Mouse (Mus musculus): ENCODE measurements around the gene Ppp4r4. TPM values are rescaled to one million over a fixed set of nuclear protein-coding genes. Genes with fewer than 3 reads are reported as not detected.
"Not testable (repeated sequence)": the region's sequence is repeated elsewhere in the genome, so short reads cannot be mapped to it uniquely, and the experiment has no call there.

The Ppp4r4 gene
- polyA plus RNA-seq, 1 experiment from 2014 or later: 1.9 TPM

DNA sequence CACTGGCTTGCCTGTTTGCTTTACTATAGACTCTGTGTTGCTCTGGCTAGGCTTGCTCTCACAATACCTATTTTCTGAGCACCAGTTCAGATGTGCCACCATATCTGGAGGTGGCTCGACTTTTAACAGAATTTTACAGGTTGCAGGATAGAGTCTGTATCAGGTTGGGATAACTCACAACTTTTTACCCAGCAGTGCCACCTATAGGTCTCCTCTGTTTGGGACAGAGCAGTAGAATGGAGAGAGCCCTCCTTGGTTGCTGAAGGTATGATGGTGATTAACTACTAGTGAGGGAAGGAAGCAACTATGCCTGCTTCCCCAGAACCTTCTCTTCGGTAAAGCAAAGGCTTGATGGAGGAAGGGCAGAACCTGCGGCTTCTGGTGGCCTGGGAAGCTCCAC is 35.0 kb downstream of the Ppp4r4 start:
- Histone ChIP-seq H3K4me2 (replicated peaks; ENCODE audit: low read depth, low read length) (no peak overlapping the region), H3K4me3 (ENCODE audit: low read depth, low read length) (no peak overlapping the region), H3K36me3 (ENCODE audit: control insufficient read depth, insufficient read depth, low read length) (no peaks in the 10 kb centered on the region), H3K4me1 (ENCODE audit: control insufficient read depth, insufficient read depth, low read length) (no peaks in the 10 kb centered on the region), H3K27ac (ENCODE audit: low read length) (no peak overlapping the region), H3K9me3 (ENCODE audit: control insufficient read depth, low read depth, low read length) (no peaks in the 10 kb centered on the region), H3K27me3 (ENCODE audit: control insufficient read depth, insufficient read depth, low read length) (no peaks in the 10 kb centered on the region), H3K9ac (replicated peaks; ENCODE audit: low read depth, low read length) (no peak overlapping the region)
- 63% methylated on average over 3 of the region's 3 CpGs for WGBS
- no peak for ATAC-seq (ENCODE audit: insufficient number of reproducible peaks, insufficient read depth, low FRiP score, low read depth)

GRCm38 (mm10) chr12:103569690-103570089 is 37.6 kb downstream of the Ppp4r4 start:
- no peaks in the 10 kb centered on the region for H3K27me3 ChIP-seq (ENCODE audit: control insufficient read depth, insufficient read depth, low read length)
- no peak overlapping the region for H3K27ac ChIP-seq (ENCODE audit: low read length)
- no peak for ATAC-seq (ENCODE audit: insufficient number of reproducible peaks, insufficient read depth, low FRiP score, low read depth)
- 55% methylated on average over 6 of the region's 6 CpGs for WGBS
- H3K9me3 ChIP-seq (ENCODE audit: control insufficient read depth, low read depth, low read length): no peaks in the 10 kb centered on the region
- no peaks in the 10 kb centered on the region for H3K4me1 ChIP-seq (ENCODE audit: control insufficient read depth, insufficient read depth, low read length)
- H3K36me3 ChIP-seq (ENCODE audit: control insufficient read depth, insufficient read depth, low read length): no peaks in the 10 kb centered on the region
- H3K4me2 ChIP-seq (replicated peaks; ENCODE audit: low read depth, low read length): no peak overlapping the region
- H3K4me3 ChIP-seq (ENCODE audit: low read depth, low read length): no peak overlapping the region
- H3K9ac ChIP-seq (replicated peaks; ENCODE audit: low read depth, low read length): no peak overlapping the region

DNA sequence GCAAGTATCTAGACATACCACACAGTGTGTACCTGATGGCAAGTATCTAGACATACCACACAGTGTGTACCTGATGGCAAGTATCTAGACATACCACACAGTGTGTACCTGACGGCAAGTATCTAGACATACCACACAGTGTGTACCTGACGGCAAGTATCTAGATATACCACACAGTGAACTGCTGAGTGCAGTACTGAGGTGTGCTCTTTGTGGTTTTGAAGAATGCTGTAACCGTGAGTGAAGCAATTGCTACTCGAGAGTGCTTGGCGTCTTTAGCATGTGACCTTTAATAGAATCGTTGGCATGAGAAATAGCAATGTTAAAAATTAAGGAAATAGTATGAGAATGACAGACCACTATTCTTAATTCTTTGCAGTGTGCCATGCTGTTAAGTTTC is 46.1 kb downstream of the Ppp4r4 start:
- H3K4me3 ChIP-seq (ENCODE audit: low read depth, low read length); H3K36me3 ChIP-seq (ENCODE audit: control insufficient read depth, insufficient read depth, low read length); H3K27ac ChIP-seq (ENCODE audit: low read length); ATAC-seq (ENCODE audit: insufficient number of reproducible peaks, insufficient read depth, low FRiP score, low read depth); H3K9ac ChIP-seq (replicated peaks; ENCODE audit: low read depth, low read length); H3K27me3 ChIP-seq (ENCODE audit: control insufficient read depth, insufficient read depth, low read length); H3K9me3 ChIP-seq (ENCODE audit: control insufficient read depth, low read depth, low read length); H3K4me2 ChIP-seq (replicated peaks; ENCODE audit: low read depth, low read length); H3K4me1 ChIP-seq (ENCODE audit: control insufficient read depth, insufficient read depth, low read length): not testable (repeated sequence)
- 92% methylated on average over 6 of the region's 6 CpGs for WGBS

DNA sequence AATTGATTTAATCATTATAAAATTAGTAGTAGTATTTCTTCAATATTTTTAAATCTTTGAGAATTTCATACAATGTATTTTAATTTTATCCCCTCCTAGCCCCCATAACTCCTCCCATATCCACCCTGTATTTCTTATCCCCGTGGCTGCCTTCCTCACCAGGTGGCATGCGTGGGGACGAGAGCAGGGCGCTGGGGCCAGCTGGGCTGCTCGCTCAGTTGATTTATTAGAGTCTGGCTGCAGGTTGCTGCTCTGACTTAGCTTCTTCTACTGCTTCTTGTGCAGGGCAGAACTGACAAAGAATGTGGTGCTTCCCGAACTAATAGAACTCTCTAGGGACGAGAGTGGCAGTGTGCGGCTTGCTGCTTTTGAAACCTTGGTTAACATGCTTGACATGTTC is 51.7 kb downstream of the Ppp4r4 start:
- no peak overlapping the region for H3K4me3 ChIP-seq (ENCODE audit: low read depth, low read length)
- H3K9ac ChIP-seq (replicated peaks; ENCODE audit: low read depth, low read length): no peak overlapping the region
- H3K27ac ChIP-seq (ENCODE audit: low read length): no peak overlapping the region
- 58% methylated on average over 8 of the region's 8 CpGs for WGBS
- H3K27me3 ChIP-seq (ENCODE audit: control insufficient read depth, insufficient read depth, low read length): no peaks in the 10 kb centered on the region
- no peaks in the 10 kb centered on the region for H3K36me3 ChIP-seq (ENCODE audit: control insufficient read depth, insufficient read depth, low read length)
- ATAC-seq (ENCODE audit: insufficient number of reproducible peaks, insufficient read depth, low FRiP score, low read depth): no peak
- no peaks in the 10 kb centered on the region for H3K4me1 ChIP-seq (ENCODE audit: control insufficient read depth, insufficient read depth, low read length)
- no peaks in the 10 kb centered on the region for H3K9me3 ChIP-seq (ENCODE audit: control insufficient read depth, low read depth, low read length)
- H3K4me2 ChIP-seq (replicated peaks; ENCODE audit: low read depth, low read length): no peak overlapping the region

GRCm38 (mm10) chr12:103598411-103598810 is 66.3 kb downstream of the Ppp4r4 start:
- Histone ChIP-seq H3K4me3 (ENCODE audit: low read depth, low read length) (no peak overlapping the region), H3K27ac (ENCODE audit: low read length) (no peak overlapping the region), H3K9me3 (ENCODE audit: control insufficient read depth, low read depth, low read length) (no peaks in the 10 kb centered on the region), H3K36me3 (ENCODE audit: control insufficient read depth, insufficient read depth, low read length) (no peaks in the 10 kb centered on the region), H3K4me1 (ENCODE audit: control insufficient read depth, insufficient read depth, low read length) (no peaks in the 10 kb centered on the region), H3K4me2 (replicated peaks; ENCODE audit: low read depth, low read length) (no peak overlapping the region), H3K27me3 (ENCODE audit: control insufficient read depth, insufficient read depth, low read length) (no peaks in the 10 kb centered on the region), H3K9ac (replicated peaks; ENCODE audit: low read depth, low read length) (no peak overlapping the region)
- WGBS: 46% methylated on average over 2 of the region's 2 CpGs
- peak; percentile 65; the same call in 1 of the 2 replicates for ATAC-seq (ENCODE audit: insufficient number of reproducible peaks, insufficient read depth, low FRiP score, low read depth)

GRCm38 (mm10) chr12:103600364-103600763 is 68.3 kb downstream of the Ppp4r4 start:
- Histone ChIP-seq H3K27ac (ENCODE audit: low read length) (no peak overlapping the region), H3K27me3 (ENCODE audit: control insufficient read depth, insufficient read depth, low read length) (no peaks in the 10 kb centered on the region), H3K36me3 (ENCODE audit: control insufficient read depth, insufficient read depth, low read length) (no peaks in the 10 kb centered on the region), H3K4me3 (ENCODE audit: low read depth, low read length) (no peak overlapping the region), H3K4me2 (replicated peaks; ENCODE audit: low read depth, low read length) (no peak overlapping the region), H3K9me3 (ENCODE audit: control insufficient read depth, low read depth, low read length) (no peaks in the 10 kb centered on the region), H3K9ac (replicated peaks; ENCODE audit: low read depth, low read length) (no peak overlapping the region), H3K4me1 (ENCODE audit: control insufficient read depth, insufficient read depth, low read length) (no peaks in the 10 kb centered on the region)
- WGBS: 31% methylated on average over 3 of the region's 3 CpGs
- ATAC-seq (ENCODE audit: insufficient number of reproducible peaks, insufficient read depth, low FRiP score, low read depth): no peak

DNA sequence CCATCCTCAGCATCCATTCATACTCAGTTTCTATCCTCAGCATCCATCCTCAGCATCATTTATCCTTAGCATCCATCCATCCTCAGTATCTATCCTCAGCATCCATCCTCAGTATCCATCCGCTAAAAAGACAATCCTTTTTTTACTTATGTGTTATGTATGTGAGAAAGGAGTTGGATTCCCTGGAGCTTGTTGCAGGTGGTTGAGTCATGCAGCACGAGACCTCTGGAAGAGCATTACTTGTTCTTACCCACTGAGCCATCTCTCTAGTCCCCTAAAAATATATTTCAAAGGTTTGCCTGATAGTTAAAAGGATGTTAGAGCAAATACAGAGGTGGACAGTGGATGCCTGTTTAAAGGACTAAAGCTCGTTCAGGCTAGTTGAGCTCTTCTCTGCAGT is 69.8 kb downstream of the Ppp4r4 start:
- no peak for ATAC-seq (ENCODE audit: insufficient number of reproducible peaks, insufficient read depth, low FRiP score, low read depth)
- WGBS: 82% methylated on average over 3 of the region's 3 CpGs

GRCm38 (mm10) chr12:103615141-103615540 is 83.1 kb downstream of the Ppp4r4 start:
- H3K27me3 ChIP-seq (ENCODE audit: control insufficient read depth, insufficient read depth, low read length): no peaks in the 10 kb centered on the region
- no peak overlapping the region for H3K4me2 ChIP-seq (replicated peaks; ENCODE audit: low read depth, low read length)
- no peak overlapping the region for H3K27ac ChIP-seq (ENCODE audit: low read length)
- 76% methylated on average over 1 of the region's 1 CpGs for WGBS
- no peaks in the 10 kb centered on the region for H3K4me1 ChIP-seq (ENCODE audit: control insufficient read depth, insufficient read depth, low read length)
- H3K9ac ChIP-seq (replicated peaks; ENCODE audit: low read depth, low read length): no peak overlapping the region
- H3K36me3 ChIP-seq (ENCODE audit: control insufficient read depth, insufficient read depth, low read length): no peaks in the 10 kb centered on the region
- H3K9me3 ChIP-seq (ENCODE audit: control insufficient read depth, low read depth, low read length): no peaks in the 10 kb centered on the region
- no peak for ATAC-seq (ENCODE audit: insufficient number of reproducible peaks, insufficient read depth, low FRiP score, low read depth)
- H3K4me3 ChIP-seq (ENCODE audit: low read depth, low read length): no peak overlapping the region

More for the DNA sequence above, 69.8 kb downstream of the Ppp4r4 start:
- no peaks in the 10 kb centered on the region for H3K36me3 ChIP-seq (ENCODE audit: control insufficient read depth, insufficient read depth, low read length)
- H3K27ac ChIP-seq (ENCODE audit: low read length): no peak overlapping the region
- no peaks in the 10 kb centered on the region for H3K9me3 ChIP-seq (ENCODE audit: control insufficient read depth, low read depth, low read length)
- H3K4me1 ChIP-seq (ENCODE audit: control insufficient read depth, insufficient read depth, low read length): no peaks in the 10 kb centered on the region
- no peak overlapping the region for H3K4me3 ChIP-seq (ENCODE audit: low read depth, low read length)
- H3K9ac ChIP-seq (replicated peaks; ENCODE audit: low read depth, low read length): no peak overlapping the region
- H3K4me2 ChIP-seq (replicated peaks; ENCODE audit: low read depth, low read length): no peak overlapping the region
- H3K27me3 ChIP-seq (ENCODE audit: control insufficient read depth, insufficient read depth, low read length): no peaks in the 10 kb centered on the region

GRCm38 (mm10) chr12:103615734-103616133 is 83.7 kb downstream of the Ppp4r4 start:
- WGBS: 81% methylated on average over 4 of the region's 4 CpGs
- no peaks in the 10 kb centered on the region for H3K27me3 ChIP-seq (ENCODE audit: control insufficient read depth, insufficient read depth, low read length)

More at GRCm38 (mm10) chr12:103615734-103616133, 83.7 kb downstream of the Ppp4r4 start:
- Histone ChIP-seq H3K36me3 (ENCODE audit: control insufficient read depth, insufficient read depth, low read length) (no peaks in the 10 kb centered on the region), H3K9me3 (ENCODE audit: control insufficient read depth, low read depth, low read length) (no peaks in the 10 kb centered on the region), H3K4me1 (ENCODE audit: control insufficient read depth, insufficient read depth, low read length) (no peaks in the 10 kb centered on the region), H3K4me2 (replicated peaks; ENCODE audit: low read depth, low read length) (no peak overlapping the region), H3K9ac (replicated peaks; ENCODE audit: low read depth, low read length) (no peak overlapping the region), H3K4me3 (ENCODE audit: low read depth, low read length) (no peak overlapping the region), H3K27ac (ENCODE audit: low read length) (no peak overlapping the region)
- ATAC-seq (ENCODE audit: insufficient number of reproducible peaks, insufficient read depth, low FRiP score, low read depth): no peak
